Mouse (Mus musculus) ES-Bruce4 (cell line): ENCODE data around the gene Insr. TPM values are rescaled to one million over a fixed set of nuclear protein-coding genes. Genes with fewer than 3 reads are reported as not detected.
A peak's percentile ranks its signal among the peaks of the same experiment; 100 is the strongest.

Experiments used
- H3K27ac ChIP-seq: 2 replicates; pipeline ENCODE4 v1.5.1; 2012; ENCODE audit warnings: low read length, inconsistent platforms; ENCODE audit not compliant: insufficient read depth
- H3K27me3 ChIP-seq: 2 replicates; pipeline ENCODE4 v1.6.1; 2012; ENCODE audit warnings: mild to moderate bottlenecking, low read length, inconsistent platforms; ENCODE audit not compliant: control insufficient read depth, poor library complexity, insufficient read depth, severe bottlenecking
- H3K36me3 ChIP-seq: 2 replicates; pipeline ENCODE4 v1.6.1; 2012; ENCODE audit warnings: inconsistent platforms, mild to moderate bottlenecking, low read length, moderate library complexity; ENCODE audit not compliant: control insufficient read depth, poor library complexity, insufficient read depth, severe bottlenecking
- H3K4me1 ChIP-seq: one replicate; pipeline ENCODE4 v1.8.1; 2011; ENCODE audit warnings: low read length; ENCODE audit not compliant: control insufficient read depth, insufficient read depth
- H3K4me3 ChIP-seq: 2 replicates; pipeline ENCODE4 v1.5.1; 2011; ENCODE audit warnings: low read depth, mild to moderate bottlenecking, low read length
- H3K9ac ChIP-seq: 2 replicates; pipeline ENCODE4 v1.6.1; 2012; ENCODE audit warnings: low read depth, mild to moderate bottlenecking, inconsistent platforms; ENCODE audit not compliant: poor library complexity, severe bottlenecking
- H3K9me3 ChIP-seq: replicated peaks from 2 replicates; pipeline ENCODE4 v1.6.1; 2012; ENCODE audit warnings: mild to moderate bottlenecking, low read length, inconsistent platforms; ENCODE audit not compliant: control insufficient read depth, poor library complexity, insufficient read depth, severe bottlenecking
- CTCF ChIP-seq: IDR thresholded peaks from one replicate; pipeline ENCODE4 v1.8.1; 2011; ENCODE audit warnings: low read depth, low read length
- EP300 ChIP-seq: IDR thresholded peaks from 2 replicates; pipeline ENCODE4 v1.6.1; 2011; ENCODE audit warnings: low read depth, low read length; ENCODE audit not compliant: insufficient read depth
- POLR2A ChIP-seq: IDR thresholded peaks from one replicate; pipeline ENCODE4 v1.8.1; 2011; ENCODE audit warnings: low read length; ENCODE audit not compliant: insufficient read depth
- polyA plus RNA-seq: library from polyadenylated mRNA; stranded (reverse); fragments of >200 nt; gene quantifications from 2 replicates; pipeline ENCODE4 v1.2.4, GENCODE M21; 2011; ENCODE audit warnings: low read depth; ENCODE audit not compliant: missing spikeins, insufficient read depth, insufficient read length

Gene Insr
- polyA plus RNA-seq, 1 experiment: 30.9 TPM

DNA sequence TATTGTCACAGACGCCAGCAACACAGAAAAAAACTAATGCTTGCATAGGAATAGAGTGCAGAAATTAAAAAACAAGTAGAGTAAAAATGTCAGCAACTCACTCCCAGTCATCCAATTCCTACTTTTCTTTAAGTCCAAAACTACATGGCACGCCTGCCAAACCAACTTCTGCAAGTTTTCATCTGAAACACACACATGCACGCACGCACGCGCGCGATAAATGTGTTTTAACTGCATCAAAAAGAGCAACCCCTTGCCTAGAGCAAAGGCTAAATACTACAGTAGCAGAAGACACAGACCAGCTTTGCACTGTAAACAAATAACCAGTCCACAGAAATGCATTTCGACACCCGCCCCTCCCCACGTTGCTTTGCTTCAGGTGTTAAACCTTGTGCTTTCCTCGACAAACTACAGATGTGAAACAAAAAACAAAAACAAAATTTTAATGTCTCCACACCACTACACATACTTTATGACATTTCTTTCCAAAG lies 59.5 kb downstream of the Insr start:
- Histone ChIP-seq H3K4me1 (no peaks in the 10 kb centered on the region), H3K9ac (peak overlapping the region; percentile 66; the same call in 1 of the 2 replicates), H3K36me3 (no peaks in the 10 kb centered on the region), H3K27me3 (no peaks in the 10 kb centered on the region), H3K9me3 (no peaks in the 10 kb centered on the region), H3K4me3 (no peak overlapping the region), H3K27ac (no peak overlapping the region)
- no peak for TF ChIP-seq CTCF
- TF ChIP-seq EP300: no peak
- no peak for TF ChIP-seq POLR2A

DNA sequence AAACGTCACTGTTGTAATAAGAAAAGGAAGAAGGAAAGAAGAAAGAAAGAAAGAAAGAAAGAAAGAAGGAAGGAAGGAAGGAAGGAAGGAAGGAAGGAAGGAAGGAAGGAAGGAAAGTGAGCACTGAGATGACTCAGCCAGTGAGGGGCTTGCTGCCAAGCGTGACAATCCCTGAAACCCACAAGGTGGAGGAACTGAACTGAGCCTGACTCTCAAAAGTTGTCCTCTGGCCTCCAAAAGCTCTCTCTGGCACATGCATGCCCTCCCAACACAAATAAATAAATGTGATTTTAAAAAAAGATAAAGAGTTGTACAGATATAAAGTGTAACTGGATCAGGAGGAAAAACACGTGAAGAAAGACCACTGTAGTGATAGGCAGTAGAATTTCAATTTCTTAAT lies 60.2 kb downstream of the Insr start:
- Histone ChIP-seq H3K36me3 (no peaks in the 10 kb centered on the region), H3K4me1 (no peaks in the 10 kb centered on the region), H3K27me3 (no peaks in the 10 kb centered on the region), H3K27ac (no peak overlapping the region), H3K4me3 (no peak overlapping the region), H3K9ac (no peak overlapping the region), H3K9me3 (no peaks in the 10 kb centered on the region)
- TF ChIP-seq POLR2A: no peak
- TF ChIP-seq CTCF: no peak
- TF ChIP-seq EP300: no peak

DNA sequence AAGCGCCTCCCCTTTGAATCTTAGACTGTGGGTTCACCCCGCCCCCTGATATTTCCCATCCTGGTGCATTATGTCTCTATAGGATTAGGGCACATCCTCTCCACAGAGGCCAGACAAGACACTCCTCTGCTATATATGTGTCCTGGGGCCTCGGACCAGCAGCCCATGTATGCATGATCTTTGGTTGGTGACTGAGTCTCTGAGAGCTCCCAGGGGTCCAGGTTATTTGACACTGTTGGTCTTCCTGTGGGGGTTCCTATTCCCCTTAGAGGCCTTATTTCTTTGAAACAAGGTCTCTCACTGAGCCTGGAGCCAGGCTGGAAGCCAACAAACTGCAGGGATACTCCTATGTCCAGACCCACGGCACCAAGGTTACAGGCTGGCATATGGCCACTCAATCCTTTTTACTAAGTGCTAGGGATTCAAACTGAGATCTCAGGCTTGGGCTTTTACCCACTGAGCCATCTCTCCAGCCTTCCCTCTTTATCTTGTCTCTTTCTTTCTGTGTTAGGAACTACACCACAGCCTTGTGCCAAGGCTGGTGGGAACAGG lies 62.8 kb downstream of the Insr start:
- Histone ChIP-seq H3K9me3 (no peaks in the 10 kb centered on the region), H3K4me3 (no peak overlapping the region), H3K4me1 (no peaks in the 10 kb centered on the region), H3K27ac (no peak overlapping the region), H3K36me3 (no peaks in the 10 kb centered on the region), H3K27me3 (no peaks in the 10 kb centered on the region), H3K9ac (no peak overlapping the region)
- TF ChIP-seq EP300: no peak
- no peak for TF ChIP-seq POLR2A
- no peak for TF ChIP-seq CTCF

DNA sequence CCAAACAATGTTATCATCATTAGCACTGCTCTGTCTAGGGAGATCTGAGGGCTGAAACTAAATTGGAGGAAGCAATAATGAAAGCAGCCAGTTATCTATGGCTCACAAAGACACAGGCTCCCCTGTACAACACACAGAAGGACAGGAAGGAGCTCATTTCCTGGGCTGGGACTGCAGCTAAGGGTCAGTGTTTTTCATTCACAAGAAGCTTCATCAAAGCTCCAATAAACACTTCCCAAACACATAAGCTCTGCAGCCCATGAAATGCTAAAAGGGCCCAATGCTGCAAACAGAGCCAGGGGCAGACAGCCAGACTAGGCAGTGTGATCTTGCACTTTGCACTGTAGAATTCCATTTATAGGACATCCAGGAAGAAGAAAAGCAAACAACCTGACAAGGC lies 63.9 kb downstream of the Insr start:
- no peak for TF ChIP-seq CTCF
- no peak for TF ChIP-seq POLR2A
- TF ChIP-seq EP300: no peak
- no peaks in the 10 kb centered on the region for H3K4me1 ChIP-seq
- H3K9me3 ChIP-seq: no peaks in the 10 kb centered on the region
- no peaks in the 10 kb centered on the region for H3K27me3 ChIP-seq
- no peaks in the 10 kb centered on the region for H3K36me3 ChIP-seq
- H3K27ac ChIP-seq: no peak overlapping the region
- H3K4me3 ChIP-seq: no peak overlapping the region
- H3K9ac ChIP-seq: no peak overlapping the region

DNA sequence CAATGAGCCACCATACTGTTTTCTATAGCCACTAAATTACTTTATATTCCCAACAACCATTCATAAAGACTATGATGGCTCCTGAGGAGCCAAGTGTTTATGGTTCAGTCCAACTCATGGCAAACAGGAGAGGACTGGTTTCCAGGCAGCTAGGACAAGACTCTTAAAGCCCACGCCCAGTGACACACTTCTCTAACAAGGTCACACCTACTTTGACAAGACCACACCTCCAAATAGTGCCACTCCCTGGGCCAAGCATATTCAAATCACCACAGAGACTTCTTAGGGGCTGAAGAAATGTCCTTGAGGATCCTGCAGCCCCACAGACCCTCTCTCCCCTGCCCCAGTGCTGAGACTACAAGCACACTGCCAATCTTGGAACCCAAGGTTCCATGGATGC lies 64.8 kb downstream of the Insr start:
- TF ChIP-seq CTCF (no peak), EP300 (no peak), POLR2A (no peak)
- no peaks in the 10 kb centered on the region for H3K27me3 ChIP-seq
- no peak overlapping the region for H3K4me3 ChIP-seq
- H3K4me1 ChIP-seq: no peaks in the 10 kb centered on the region
- H3K36me3 ChIP-seq: no peaks in the 10 kb centered on the region
- no peak overlapping the region for H3K27ac ChIP-seq
- H3K9me3 ChIP-seq: no peaks in the 10 kb centered on the region
- H3K9ac ChIP-seq: no peak overlapping the region

DNA sequence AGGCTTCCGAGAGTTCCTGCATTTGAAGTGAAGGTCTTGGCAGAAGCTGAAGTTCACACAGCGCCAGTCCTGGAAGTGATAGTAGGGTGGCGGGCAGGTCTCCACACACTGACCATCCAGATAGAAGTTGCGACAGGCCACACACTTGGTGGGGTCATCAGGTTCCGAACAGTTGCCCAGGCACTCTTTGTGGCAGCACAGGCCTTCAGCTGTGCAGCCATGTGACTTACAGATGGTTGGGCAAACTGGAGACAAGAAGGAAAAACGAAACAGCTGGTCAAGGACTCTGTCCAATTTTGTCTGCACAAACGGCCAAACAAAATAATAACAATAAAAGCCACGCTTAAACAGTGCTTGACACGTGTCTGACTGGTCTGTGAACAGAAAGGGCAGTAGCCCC lies 68.0 kb downstream of the Insr start:
- Histone ChIP-seq H3K9me3 (no peaks in the 10 kb centered on the region), H3K4me1 (no peaks in the 10 kb centered on the region), H3K9ac (no peak overlapping the region), H3K4me3 (no peak overlapping the region), H3K27me3 (no peaks in the 10 kb centered on the region), H3K36me3 (no peaks in the 10 kb centered on the region), H3K27ac (no peak overlapping the region)
- TF ChIP-seq EP300 (no peak), POLR2A (no peak), CTCF (no peak)

DNA sequence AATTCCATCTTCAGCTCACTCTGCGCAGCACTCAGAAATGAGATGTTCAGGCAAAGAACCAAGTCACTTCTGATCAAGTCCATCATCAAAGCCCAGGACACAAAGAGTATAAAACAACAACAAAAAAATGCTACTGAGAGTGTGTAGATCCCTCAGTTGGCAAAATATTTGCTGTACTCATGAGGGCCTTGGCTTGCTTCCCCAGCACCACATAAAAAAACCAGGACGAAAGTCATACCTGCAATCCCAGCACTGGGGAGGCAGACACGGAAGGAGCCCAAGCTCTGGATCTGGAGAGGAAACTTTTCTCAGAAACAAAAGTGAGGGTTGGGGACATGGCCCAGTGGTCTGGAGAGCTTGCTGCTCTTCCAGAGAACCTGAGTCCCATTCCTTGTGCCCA lies 69.5 kb downstream of the Insr start:
- Histone ChIP-seq H3K9ac (no peak overlapping the region), H3K9me3 (no peaks in the 10 kb centered on the region), H3K36me3 (no peaks in the 10 kb centered on the region), H3K4me1 (no peaks in the 10 kb centered on the region), H3K27me3 (no peaks in the 10 kb centered on the region), H3K27ac (no peak overlapping the region), H3K4me3 (no peak overlapping the region)
- TF ChIP-seq CTCF (no peak), POLR2A (no peak), EP300 (no peak)
